Mouse (Mus musculus) thymus, postnatal 10 days (tissue): ENCODE measurements around the gene Rorb.

Experiments
- DNase-seq, 2 experiments: peaks; one replicate each; pipeline ENCODE4 v3.0.0; 2021; ENCODE audit warnings: low spot score in 2 of 2

The Rorb gene

DNA sequence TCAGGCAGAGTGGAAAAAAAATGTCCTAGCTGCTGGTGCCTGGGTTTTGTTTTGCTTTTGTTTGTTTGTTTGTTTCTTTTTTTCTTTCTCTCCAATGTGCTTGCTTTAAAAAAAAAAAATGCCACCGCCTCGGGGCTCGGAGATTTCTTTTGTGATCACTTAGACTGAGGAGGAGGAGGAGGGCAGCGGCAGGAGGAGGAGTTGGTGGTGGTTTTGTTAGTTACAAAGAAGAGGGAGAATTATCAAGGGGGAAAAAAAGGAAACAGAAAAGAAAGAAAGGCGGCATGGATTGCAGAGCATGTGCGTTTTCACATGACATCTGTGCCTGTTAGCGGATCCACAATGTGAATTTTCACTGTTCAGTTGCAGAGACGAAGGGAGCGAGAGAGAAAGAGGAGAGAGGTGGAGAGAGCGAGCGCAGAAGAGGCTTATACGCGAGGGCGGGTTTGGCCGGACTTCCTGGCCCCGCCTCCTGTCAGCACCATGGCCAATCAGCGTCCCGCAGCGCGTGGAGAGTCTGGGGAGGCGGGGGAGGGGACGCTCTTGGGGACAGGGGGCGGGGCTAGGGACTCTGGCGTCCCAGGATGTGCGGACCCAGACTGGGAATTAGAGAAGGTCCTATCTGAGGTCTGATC, at the start of gene Rorb:
Rorb (minus strand) TSS at position 404 of the 635 bp plus-strand sequence.
- peak; percentile 20 to 36 for DNase-seq

DNA sequence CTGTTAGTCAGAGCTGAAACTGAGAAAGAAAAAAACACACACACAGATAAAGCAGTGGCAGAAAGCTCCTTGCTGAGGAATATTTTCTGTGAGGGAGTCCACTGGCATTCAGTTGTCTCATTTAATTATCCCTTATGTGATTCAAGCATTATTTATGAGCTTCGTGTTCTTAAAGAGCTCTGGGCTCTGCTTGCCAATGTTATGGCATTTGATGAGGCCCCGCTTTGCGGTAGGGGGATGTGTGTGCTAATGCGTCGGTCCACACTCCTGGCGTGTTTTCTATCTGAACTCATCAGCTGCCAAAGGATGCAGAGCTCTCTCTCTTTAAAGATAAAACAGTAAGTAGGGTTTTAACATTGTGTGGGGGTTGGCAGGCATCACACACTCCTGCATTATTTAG, 37.9 kb upstream of the Rorb start:
- DNase-seq = no peak

DNA sequence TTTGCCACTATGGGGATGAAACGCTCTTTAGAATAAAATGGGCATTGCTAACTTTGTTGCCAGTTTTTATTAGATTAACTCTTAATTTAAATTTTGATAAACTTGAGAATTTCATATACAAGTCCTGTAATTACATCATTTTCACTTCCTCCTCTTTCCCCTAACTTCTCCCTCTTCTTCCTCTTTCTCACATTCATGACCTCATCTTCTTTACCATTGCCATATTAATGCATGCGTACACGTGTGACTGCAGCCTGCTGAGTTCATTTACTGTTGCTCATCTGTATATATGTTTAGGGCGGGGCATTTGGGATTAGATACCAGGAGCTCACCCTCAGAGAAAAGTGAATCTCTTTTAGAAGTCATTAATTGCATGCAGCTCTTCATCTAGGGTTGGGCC, 33.5 kb upstream of the Rorb start:
- no peak for DNase-seq

DNA sequence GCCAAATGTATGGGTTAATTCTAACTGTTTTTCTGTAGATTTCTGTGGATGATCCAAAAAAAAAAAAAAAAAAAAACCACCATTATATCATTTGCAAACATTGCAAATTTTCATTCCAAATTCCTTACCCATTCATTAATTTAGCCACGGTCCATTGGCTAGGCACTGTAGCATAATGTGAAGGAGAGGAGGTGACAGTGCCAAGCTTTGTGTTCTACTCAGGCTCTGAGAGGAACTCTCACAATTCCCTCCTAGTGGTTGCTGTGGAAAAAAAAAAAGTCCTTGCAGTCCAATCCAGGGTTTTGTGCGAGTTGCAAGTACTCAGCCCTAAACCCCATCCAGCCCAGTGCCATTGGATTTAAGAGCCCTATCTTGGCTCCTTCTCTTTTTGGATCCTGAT, 25.9 kb upstream of the Rorb start:
- DNase-seq = no peak

DNA sequence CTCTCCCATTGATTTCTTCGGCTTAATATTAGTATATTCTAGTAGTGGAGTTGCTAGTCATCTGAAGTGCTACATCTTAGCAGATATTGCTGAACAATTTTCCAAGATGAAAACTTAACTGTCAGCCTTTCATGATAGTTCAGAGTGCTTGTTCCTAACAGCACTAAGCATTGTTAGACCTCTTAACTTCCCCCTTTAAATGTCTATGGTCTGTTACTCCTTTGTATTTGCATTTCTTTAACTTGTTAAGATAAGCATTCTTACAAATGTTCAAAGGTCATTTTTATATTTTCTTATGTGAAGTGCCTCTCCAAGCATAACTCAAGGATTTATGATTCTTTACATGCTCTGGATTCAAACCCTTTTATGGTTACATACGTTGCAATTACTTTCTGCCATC, 24.8 kb upstream of the Rorb start:
- no peak for DNase-seq

DNA sequence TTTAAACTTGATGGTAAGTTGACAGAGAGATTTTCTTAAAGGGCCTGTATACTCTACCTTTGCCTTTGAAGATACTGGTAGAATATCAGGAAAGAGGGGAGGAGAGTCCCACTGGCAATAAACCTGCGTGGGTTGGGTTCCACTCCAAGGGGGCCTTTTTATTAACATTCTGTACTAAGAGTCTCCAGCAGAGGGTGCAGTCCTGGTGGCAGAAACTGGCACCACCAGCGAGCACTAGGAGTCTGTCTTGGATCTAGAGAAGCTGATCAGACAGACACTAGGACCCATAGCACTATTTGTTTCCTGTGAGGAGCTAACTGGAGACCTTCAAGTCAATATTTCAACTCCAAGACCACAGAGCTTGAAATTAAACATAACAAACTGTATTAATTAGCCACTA, 11.3 kb upstream of the Rorb start:
- DNase-seq = no peak

DNA sequence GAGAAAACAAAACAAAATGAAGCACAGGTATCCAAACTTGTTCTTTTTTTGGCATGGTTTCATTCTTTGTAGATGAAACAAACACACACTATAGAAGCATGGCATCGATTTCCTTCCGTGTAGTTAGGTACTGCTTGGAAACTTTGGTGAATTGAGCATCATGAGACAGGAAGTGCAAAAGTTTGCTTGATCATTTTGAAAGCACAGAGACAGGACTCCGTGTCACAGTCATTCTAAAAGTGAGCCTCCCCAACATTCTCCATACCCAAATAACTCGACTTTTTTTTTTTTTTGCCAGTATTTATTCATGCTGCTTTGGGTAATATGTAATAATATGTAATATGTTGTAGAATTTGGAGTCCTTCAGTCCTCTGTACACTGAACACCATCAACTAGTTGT, 1.2 kb upstream of the Rorb start:
- no peak for DNase-seq

DNA sequence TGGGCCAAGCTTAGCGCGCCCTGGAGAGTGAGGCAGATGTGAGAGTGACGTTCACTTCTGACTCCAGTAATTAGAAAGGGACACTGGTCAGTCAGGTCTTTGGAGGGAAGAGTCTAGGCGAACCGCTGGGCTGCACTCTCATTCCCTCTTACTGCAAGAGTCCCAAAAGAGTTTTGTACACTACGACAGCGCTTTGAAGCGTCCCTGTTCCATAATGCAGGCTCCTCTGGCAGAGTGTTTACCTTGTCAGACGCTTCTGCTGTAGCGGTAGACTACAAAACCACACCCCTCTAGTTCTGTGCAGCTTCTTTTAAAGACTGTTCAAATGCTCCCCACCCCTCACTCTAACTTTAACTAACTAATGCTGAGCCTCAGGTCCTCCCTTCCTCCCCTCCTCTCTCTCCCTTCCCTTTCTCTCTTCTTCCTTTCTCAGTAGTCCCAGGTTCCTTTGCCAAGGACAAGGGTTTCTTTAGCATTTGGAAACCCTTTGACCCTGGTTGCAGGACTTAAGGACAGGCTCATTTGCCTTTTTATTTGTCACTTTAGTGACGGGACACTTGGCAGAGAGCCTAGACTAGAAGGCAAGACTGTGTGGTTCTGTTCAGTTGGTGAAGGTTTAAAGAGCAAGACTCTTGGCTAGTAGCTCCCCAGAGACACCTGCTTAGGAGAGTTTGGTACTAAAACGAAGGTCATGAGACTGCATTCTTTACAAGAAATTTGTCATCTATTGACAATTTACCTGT, 603 bp upstream of the Rorb start:
- no peak for DNase-seq

DNA sequence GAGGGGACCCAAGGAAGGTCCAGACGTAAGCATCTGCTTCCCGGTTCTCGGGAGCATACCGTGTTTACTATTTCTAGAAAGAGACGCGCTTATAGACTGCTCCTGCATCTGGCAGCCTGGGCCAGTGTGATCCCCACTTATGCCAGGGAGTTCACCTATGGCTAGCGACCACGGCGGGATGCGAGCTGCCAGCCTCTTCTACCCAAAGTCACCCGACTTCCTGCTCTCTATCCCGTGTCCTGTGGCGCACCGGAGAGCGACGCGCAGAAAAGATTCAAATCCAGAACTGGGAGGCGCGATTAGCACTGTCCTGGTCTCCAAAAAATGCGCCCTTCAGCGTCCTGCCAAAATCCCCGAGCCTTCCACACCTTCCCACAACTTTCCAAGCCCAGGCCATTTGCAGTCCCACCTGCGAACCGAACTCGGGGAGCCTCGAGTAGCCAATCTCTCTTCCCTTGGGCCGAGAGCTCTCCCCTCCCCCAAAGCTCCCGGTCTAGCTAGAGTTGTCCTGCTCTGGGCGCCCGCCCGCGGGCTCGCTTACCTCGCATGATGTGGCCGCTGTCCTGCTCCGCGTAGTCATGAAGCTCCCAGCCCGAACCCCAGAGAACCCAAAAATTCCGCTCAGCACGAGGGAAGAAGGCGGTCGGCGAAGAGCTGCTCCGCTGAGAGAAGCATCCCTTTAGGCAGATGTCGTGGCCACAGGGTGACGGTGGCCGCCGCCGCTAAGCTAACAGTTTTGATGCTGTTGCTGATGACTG, 806 bp downstream of the Rorb start:
- DNase-seq = no peak

DNA sequence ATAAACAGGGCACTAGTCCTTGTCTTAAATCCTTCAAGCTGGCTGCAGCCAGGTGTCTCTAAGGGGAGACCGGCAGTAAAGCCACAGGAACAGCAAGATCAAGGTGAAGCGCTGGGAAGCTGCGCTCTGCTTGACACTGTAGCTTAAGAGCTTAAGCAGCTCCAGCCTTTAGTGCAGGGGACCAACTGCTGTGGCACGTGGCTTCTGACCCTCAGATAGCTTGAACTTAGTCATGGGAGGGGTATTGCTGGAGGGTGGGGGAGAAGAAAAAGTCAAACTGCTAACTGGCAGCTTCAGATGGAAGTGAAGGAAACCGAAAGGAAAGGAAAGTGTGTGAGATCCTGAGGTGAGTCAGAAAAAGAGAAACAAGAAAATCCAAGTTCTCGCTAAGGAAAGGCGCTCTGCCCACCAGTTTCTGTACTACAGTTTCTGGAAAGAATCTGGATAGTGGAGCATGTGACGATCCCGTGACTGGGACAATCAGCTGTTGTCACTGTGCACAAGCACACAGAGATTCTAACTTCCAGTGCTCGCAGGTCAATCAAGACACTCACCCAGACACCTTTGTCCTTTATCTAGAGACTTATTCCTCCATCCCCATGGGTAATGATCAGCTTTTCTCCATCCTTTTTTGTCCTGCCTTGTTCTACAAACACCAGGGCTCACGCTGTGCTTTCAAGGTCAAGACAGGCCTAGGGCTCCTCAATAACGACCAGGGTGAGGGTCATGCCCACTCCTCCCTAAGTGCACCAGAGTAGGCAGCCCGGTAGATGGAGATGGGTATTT, 2.2 kb downstream of the Rorb start:
- DNase-seq = no peak

DNA sequence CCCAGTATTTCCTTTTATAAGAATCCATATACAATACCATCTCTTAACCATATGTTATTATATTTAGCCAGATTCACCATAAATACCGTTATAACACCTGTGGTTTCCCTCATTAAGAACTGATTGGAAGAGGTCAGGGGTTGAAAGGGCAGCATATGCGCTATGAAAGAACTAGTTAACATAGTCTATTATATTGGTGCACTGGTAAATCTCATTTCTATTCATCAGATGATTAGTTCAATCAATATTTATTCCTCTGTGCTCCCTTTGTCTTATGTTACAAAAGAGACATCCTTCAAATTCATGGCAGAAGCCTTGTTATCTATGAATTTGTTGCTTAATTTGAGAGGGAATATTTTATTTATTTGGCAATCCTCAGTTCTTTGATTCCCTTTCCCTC, 6.4 kb downstream of the Rorb start:
- DNase-seq = no peak

DNA sequence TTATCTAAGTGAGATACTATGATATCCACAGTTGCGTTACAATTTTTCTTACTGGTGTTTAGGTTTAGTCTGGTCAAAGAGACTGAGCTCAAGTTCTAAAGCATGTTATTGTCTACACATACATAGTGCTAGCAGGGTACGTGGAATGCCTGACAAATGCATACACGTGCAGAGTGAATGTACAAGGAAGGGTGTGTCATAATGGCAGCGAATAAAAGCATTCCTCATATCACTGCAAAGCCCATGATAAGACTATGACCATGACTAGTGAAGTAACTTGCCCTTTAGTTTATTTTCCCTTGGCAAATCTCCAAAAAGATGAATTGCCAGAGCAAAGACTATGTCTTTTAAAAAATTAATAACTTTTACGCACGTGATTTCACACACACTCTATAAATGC, 13.8 kb downstream of the Rorb start:
- no peak for DNase-seq

DNA sequence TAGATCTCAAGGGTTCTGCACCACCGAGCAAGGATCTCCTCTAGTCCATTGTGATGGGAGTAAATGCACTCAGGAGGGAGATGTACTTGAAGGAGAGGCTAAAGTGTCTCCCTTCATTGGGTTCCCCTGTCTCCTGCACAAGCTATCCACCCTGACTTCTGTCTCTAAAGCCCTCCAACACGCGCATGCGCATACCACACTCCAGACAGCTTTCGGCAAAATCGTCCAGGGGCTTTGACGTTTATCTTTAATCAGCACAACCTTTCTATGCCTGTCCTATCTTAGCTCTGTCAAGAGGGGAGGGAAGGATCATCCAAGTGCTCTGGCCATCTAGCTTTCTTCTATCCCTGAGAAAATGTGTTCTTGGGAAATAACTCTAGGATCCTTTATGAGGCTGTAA, 21.6 kb downstream of the Rorb start:
- no peak for DNase-seq

DNA sequence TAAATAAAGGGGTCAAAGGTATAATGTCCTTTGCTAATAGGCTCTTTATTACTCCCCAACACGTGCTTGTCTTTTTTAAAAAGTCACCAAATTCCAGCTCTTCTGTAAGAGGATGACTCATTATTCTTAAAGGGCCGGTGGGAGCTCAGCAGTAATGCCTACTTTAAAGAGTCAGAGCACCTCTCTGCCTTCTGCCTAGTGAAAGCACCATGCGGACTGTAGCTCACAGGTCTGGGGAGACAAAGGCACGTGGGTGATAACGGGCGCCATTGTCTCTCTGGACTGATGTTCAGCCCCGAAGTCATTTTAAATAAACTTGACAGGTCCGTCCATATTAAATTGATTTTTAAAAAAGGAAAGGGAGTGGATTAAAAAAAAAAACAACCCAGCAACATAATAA, 33.1 kb downstream of the Rorb start:
- DNase-seq = no peak

DNA sequence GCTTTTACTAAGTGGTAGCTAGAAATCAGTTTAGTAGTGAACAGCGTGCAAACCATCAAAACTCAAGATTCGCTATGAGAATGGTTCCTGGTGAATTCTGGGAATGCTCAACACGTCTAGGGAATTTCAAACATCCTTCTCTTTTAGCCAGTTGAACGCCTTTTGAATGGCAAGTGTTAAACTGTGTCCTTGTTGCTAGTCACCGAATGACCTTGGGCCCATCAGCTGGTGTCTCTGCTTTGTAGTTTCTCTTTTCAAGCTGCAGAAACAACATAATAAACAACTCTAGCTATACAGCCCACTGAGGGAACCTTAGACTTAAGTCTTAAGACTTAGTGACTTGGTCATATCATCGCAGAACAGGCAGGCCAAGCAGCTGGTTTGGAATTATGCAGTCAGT, 36.2 kb downstream of the Rorb start:
- no peak for DNase-seq

DNA sequence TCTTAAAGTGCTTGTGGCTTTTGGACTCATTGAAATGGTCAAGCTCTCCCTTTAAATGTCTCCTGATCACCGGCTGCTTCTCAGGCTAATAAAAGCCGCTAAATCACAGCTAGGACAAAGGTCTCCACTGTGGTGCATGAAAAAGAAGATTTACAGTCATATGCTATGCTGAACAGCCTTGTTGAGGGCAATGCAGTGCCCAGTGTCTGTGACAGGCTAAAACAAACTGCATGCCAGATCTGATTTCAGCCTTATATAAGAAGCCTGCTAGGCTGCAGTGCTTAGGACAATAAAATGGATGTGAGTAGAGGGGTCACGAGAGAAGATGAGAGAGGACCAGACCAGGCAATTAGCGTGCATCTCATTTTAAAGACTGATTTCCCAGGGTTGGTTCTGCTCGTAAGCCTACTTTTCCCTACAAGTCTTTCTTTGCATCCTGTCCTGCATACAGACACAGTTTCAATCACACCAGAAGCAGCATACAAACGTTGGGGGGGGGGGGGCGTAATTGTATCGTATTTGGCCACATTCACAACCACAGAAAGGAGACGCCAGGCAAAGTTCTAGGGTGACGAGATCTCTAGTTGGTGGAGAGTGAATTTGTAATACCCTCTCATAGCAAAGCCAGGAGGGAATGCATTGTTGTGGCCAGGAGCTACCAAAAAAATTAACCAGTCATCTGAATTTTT, 52.1 kb downstream of the Rorb start:
- DNase-seq = no peak

DNA sequence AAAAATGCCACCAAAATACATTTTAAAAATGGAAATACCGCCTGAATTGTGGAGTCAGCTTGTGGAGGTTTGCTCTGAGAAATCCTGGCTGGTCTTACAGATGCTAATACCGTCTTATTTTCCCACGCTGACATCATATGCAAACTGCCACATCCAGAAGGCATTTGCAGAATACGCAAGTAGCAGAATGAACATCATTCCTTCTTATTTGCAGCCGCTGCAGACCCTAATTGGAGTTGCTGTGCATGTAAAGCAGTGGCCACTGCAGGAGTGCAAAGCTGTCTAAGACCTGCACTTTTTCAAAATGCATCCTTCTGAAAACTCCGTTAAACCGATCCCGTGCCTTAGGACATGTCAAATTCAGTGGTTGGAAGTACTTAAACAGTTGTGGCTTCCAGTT, 52.8 kb downstream of the Rorb start:
- DNase-seq = no peak

DNA sequence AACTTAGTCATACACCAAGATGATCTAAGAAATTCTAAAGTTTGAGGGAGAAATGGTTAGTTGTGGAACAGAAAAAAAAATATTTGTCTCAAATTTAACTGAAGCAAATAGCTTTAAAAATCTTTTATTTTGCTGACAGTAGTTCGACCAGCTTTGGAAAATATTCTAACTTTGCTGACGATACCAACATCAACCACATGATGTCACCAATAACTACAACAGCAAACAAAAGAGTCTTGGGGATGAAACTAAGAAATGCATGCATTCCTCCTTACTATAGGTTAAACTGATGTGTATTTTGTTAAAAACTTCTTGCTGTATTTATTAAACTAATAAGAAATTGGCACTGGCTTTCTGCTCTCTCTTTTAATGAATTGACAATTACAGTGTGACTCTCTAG, 67.9 kb downstream of the Rorb start:
- DNase-seq = no peak

DNA sequence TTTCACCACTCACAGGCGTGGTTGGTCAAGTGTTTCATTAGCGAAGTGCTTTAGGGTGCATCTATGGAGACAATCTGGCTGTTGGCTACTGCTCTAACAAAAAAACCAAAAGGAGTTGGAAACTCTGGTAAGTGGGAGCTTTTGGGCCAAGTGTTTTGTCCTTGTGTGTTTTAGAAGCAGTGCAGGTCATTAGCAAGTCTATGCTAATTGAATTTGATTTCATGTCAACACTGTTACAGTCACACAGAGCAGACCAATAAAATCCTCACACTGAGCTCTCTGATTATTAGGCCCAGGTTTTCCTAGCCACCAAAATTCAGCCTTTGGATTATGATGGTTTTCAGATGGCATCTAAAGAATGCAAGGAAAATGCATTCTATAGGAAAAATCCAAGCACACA, 70.2 kb downstream of the Rorb start:
- DNase-seq = no peak

DNA sequence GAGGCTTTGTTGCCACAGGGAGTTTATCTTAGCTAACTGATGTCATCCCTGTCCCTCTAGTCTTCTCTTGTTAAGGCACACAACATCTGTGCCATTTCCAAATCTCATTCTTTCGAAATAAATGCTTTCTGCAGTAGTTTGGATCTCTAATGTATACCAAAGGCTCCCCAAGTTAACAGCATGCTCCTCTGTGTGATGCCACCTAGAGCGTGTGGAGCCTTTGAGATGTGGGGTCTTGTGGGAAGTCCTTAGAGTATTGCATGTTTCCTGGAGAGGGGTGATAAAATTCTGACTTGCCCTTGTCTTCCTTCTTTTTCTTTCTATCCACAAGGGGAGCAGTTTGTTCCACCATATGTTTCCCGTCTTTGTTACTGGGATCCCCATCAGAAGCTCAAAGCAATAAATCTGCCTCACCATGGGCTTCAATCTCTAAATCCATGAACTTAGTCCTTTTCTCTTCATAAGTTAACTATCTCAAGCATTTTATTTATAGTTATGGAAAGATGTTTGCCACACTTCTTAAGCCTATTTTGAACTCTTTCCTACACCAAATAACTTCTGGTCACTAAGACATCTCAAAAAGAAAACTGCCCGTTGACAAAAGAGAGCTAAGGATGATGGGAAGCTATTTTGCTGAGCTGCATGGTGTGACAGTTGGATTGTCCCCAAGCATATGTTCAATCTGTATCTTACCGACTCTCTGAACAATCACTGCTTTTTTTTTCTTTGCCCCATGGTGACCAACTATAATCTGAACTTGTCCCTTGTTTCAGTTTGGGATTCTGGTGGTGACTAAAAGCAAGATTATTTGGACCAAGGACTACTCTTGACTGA, 76.3 kb downstream of the Rorb start:
- no peak for DNase-seq

DNA sequence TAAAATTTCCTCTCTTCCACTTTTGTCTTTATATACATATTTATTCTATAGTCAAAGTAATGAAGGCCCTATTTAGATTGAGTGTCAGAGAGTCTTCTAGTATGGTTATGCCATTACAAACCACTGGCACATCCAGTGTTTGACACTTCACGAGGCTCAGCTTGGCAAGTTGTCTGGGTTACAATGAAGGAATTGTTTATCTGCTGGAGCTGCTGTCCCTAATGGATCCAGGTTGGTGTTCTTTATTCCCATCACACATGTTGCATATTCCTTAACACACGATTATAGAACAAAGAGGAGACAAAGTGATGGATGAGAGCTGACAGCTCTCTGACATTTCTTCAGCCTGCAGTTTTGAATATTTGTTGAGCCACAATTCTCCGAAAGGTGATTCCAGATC, 77.0 kb downstream of the Rorb start:
- DNase-seq = no peak
